Mouse (Mus musculus) myocyte (in vitro differentiated cells): ENCODE data around the gene Plekhg2. TPM values are rescaled to one million over a fixed set of nuclear protein-coding genes. Genes with fewer than 3 reads are reported as not detected.

Experiments
- H3K27me3 ChIP-seq: one replicate; pipeline ENCODE4 v1.6.1; 2011; ENCODE audit not compliant: control insufficient read depth, insufficient read depth, insufficient read length
- H3K36me3 ChIP-seq: one replicate; pipeline ENCODE4 v1.6.1; 2011; ENCODE audit not compliant: control insufficient read depth, insufficient read depth
- H3K4me2 ChIP-seq: one replicate; pipeline ENCODE4 v1.6.1; 2011; ENCODE audit warnings: low read depth, control low read depth
- H3K4me3 ChIP-seq: one replicate; pipeline ENCODE4 v1.5.1; 2011; ENCODE audit warnings: mild to moderate bottlenecking, control low read depth, moderate library complexity
- H3K79me2 ChIP-seq: one replicate; pipeline ENCODE4 v1.6.1; 2011; ENCODE audit not compliant: control insufficient read depth, insufficient read depth
- H3ac ChIP-seq: one replicate; pipeline ENCODE4 v1.6.1; 2011; ENCODE audit not compliant: control insufficient read depth, insufficient read length
- CEBPB ChIP-seq: IDR thresholded peaks from 2 replicates; pipeline ENCODE4 v1.6.1; 2011; ENCODE audit warnings: mild to moderate bottlenecking, moderate library complexity; ENCODE audit not compliant: poor library complexity, insufficient read depth, severe bottlenecking
- E2F4 ChIP-seq: IDR thresholded peaks from one replicate; pipeline ENCODE4 v1.6.1; 2011; ENCODE audit warnings: mild to moderate bottlenecking, control low read depth, moderate library complexity; ENCODE audit not compliant: insufficient read depth
- MAX ChIP-seq: IDR thresholded peaks from one replicate; pipeline ENCODE4 v1.6.1; 2011; ENCODE audit warnings: low read depth, mild to moderate bottlenecking, control low read depth
- MYOD1 ChIP-seq, 3 experiments: IDR thresholded peaks; one replicate each; pipeline ENCODE4 v1.6.1; 2011; ENCODE audit warnings: control low read depth in 2 of 3, low read depth in 2 of 3, mild to moderate bottlenecking in 2 of 3, moderate library complexity in 1 of 3; ENCODE audit not compliant: insufficient read length in 2 of 3, control insufficient read depth in 1 of 3
- MYOG ChIP-seq, 3 experiments: IDR thresholded peaks; one replicate each; pipeline ENCODE4 v1.6.1; 2011; ENCODE audit warnings: control low read depth in 2 of 3, low read depth in 2 of 3, mild to moderate bottlenecking in 2 of 3; ENCODE audit not compliant: insufficient read length in 2 of 3, control insufficient read depth in 1 of 3, insufficient read depth in 1 of 3
- POLR2A ChIP-seq: IDR thresholded peaks from one replicate; pipeline ENCODE4 v1.6.1; 2011; ENCODE audit warnings: low read depth, mild to moderate bottlenecking, control low read depth, moderate library complexity; ENCODE audit not compliant: insufficient read length
- POLR2AphosphoS2 ChIP-seq: IDR thresholded peaks from one replicate; pipeline ENCODE4 v1.6.1; 2011; ENCODE audit warnings: low read depth, control low read depth; ENCODE audit not compliant: insufficient read length
- REST ChIP-seq: IDR thresholded peaks from one replicate; pipeline ENCODE4 v1.6.1; 2011; ENCODE audit warnings: mild to moderate bottlenecking, control low read depth, moderate library complexity; ENCODE audit not compliant: insufficient read depth, insufficient read length
- SRF ChIP-seq: IDR thresholded peaks from one replicate; pipeline ENCODE4 v1.6.1; 2011; ENCODE audit warnings: low read depth; ENCODE audit not compliant: control insufficient read depth, insufficient read length
- TCF12 ChIP-seq: IDR thresholded peaks from one replicate; pipeline ENCODE4 v1.6.1; 2011; ENCODE audit warnings: mild to moderate bottlenecking, control low read depth; ENCODE audit not compliant: poor library complexity, insufficient read depth, severe bottlenecking
- TCF3 ChIP-seq: IDR thresholded peaks from one replicate; pipeline ENCODE4 v1.6.1; 2011; ENCODE audit warnings: low read depth, control low read depth; ENCODE audit not compliant: insufficient read length
- USF1 ChIP-seq: IDR thresholded peaks from one replicate; pipeline ENCODE4 v1.6.1; 2011; ENCODE audit warnings: low read depth, mild to moderate bottlenecking, control low read depth, moderate library complexity
- polyA plus RNA-seq: library from polyadenylated mRNA; unstranded; fragments of >200 nt; fragmentation: generic; extraction: Trizol; gene quantifications from one replicate; pipeline ENCODE4 v1.2.1, GENCODE M21; 2012; ENCODE audit warnings: missing spikeins

Plekhg2 gene
- polyA plus RNA-seq, 1 experiment, result 15.8 TPM

- Histone ChIP-seq H3K4me2 (peak within 1 kb of the TSS; percentile 100), H3K4me3 (peak within 1 kb of the TSS; percentile 96), H3K79me2 (peaks cover 27% of the 10 kb centered on the region), H3K27me3 (no peaks in the 10 kb centered on the region), H3ac (peak within 1 kb of the TSS; percentile 81), H3K36me3 (no peaks in the 10 kb centered on the region)
- TF ChIP-seq MAX (no peak), SRF (no peak), USF1 (no peak), MYOG (IDR thresholded peaks at IDR 0.05; ENCODE audit: control insufficient read depth in 1 of 3, insufficient read depth in 1 of 3, insufficient read length in 2 of 3, low read depth in 2 of 3) (no peak), TCF3 (no peak), POLR2A (no peak), CEBPB (no peak)
Observed at GRCm38 (mm10) chr7:28380237-28381016, 8.0 kb upstream of the Plekhg2 start, which contains the start of gene Zfp36. Gene Zfp36 (minus strand): TSS chr7:28380253.

- peak overlapping the region; percentile 96 for H3K4me3 ChIP-seq
- TF ChIP-seq POLR2A (peak; percentile 99), E2F4 (no peak), CEBPB (no peak), TCF12 (no peak), MAX (no peak), MYOD1 (IDR thresholded peaks at IDR 0.05; ENCODE audit: control insufficient read depth in 1 of 3, insufficient read length in 2 of 3, low read depth in 2 of 3) (peak in 2 of 3 experiments; percentile 51 to 74), POLR2AphosphoS2 (peak; percentile 99), SRF (peak; percentile 80), USF1 (no peak), MYOG (IDR thresholded peaks at IDR 0.05; ENCODE audit: control insufficient read depth in 1 of 3, insufficient read depth in 1 of 3, insufficient read length in 2 of 3, low read depth in 2 of 3) (peak in 2 of 3 experiments; percentile 71 to 74)
- peaks cover 27% of the 10 kb centered on the region for H3K79me2 ChIP-seq
- peak overlapping the region; percentile 100 for H3K4me2 ChIP-seq
- H3K36me3 ChIP-seq, result no peaks in the 10 kb centered on the region
- H3K27me3 ChIP-seq, result no peaks in the 10 kb centered on the region
- H3ac ChIP-seq, result peak overlapping the region; percentile 81
Observed at GRCm38 (mm10) chr7:28378769-28379651, 6.6 kb upstream of the Plekhg2 start.

GRCm38 (mm10) chr7:28378066-28378690 lies 5.8 kb upstream of the Plekhg2 start:
- H3K36me3 ChIP-seq, result no peaks in the 10 kb centered on the region
- no peak for TF ChIP-seq MAX
- peak; percentile 25 for TF ChIP-seq POLR2A
- TF ChIP-seq MYOD1 (IDR thresholded peaks at IDR 0.05; ENCODE audit: control insufficient read depth in 1 of 3, insufficient read length in 2 of 3, low read depth in 2 of 3), result no peak
- peak overlapping the region; percentile 100 for H3K4me2 ChIP-seq
- H3K4me3 ChIP-seq, result peak overlapping the region; percentile 96
- H3K79me2 ChIP-seq, result peaks cover 27% of the 10 kb centered on the region
- no peaks in the 10 kb centered on the region for H3K27me3 ChIP-seq
- peak overlapping the region; percentile 81 for H3ac ChIP-seq

- Histone ChIP-seq H3K4me3 (peak overlapping the region; percentile 96), H3ac (peak overlapping the region; percentile 81), H3K79me2 (peaks cover 27% of the 10 kb centered on the region), H3K27me3 (no peaks in the 10 kb centered on the region), H3K4me2 (peak overlapping the region; percentile 100), H3K36me3 (no peaks in the 10 kb centered on the region)
- TF ChIP-seq E2F4 (no peak), POLR2A (peak; percentile 19), REST (no peak), POLR2AphosphoS2 (no peak), MYOD1 (IDR thresholded peaks at IDR 0.05; ENCODE audit: control insufficient read depth in 1 of 3, insufficient read length in 2 of 3, low read depth in 2 of 3) (peak in 1 of 3 experiments; percentile 12)
Observed at GRCm38 (mm10) chr7:28377190-28378065, 5.0 kb upstream of the Plekhg2 start.
